Mouse (Mus musculus): ENCODE results near the gene Mtln. TPM values are rescaled to one million over a fixed set of nuclear protein-coding genes. Genes with fewer than 3 reads are reported as not detected.

The Mtln gene
- polyA plus RNA-seq, 1 experiment from 2014 or later = 31.9 TPM

- 84% methylated on average over 5 of the region's 5 CpGs for WGBS
- no peak for ATAC-seq (ENCODE audit: borderline replicate concordance, extremely low read depth, low FRiP score, low TSS enrichment)
- Histone ChIP-seq H3K9me3 (no peaks in the 10 kb centered on the region), H3K9ac (no peak overlapping the region), H3K4me2 (no peak overlapping the region), H3K27me3 (no peaks in the 10 kb centered on the region), H3K4me3 (no peak overlapping the region), H3K27ac (no peak overlapping the region), H3K36me3 (peaks cover 18% of the 10 kb centered on the region), H3K4me1 (no peaks in the 10 kb centered on the region)
Measured at GRCm38 (mm10) chr2:127778451-127778850, 13.8 kb downstream of the Mtln start.

GRCm38 (mm10) chr2:127775013-127775412 lies 17.3 kb downstream of the Mtln start:
- H3K9ac ChIP-seq = no peak overlapping the region
- H3K27ac ChIP-seq = no peak overlapping the region
- H3K27me3 ChIP-seq = no peaks in the 10 kb centered on the region
- no peak overlapping the region for H3K4me3 ChIP-seq
- H3K4me1 ChIP-seq = no peaks in the 10 kb centered on the region
- ATAC-seq (ENCODE audit: borderline replicate concordance, extremely low read depth, low FRiP score, low TSS enrichment) = no peak
- no peaks in the 10 kb centered on the region for H3K9me3 ChIP-seq
- H3K4me2 ChIP-seq = no peak overlapping the region
- H3K36me3 ChIP-seq = peaks cover 24% of the 10 kb centered on the region
- WGBS = 79% methylated on average over 3 of the region's 3 CpGs

GRCm38 (mm10) chr2:127774578-127774941 lies 17.7 kb downstream of the Mtln start:
- H3K36me3 ChIP-seq = peaks cover 24% of the 10 kb centered on the region
- no peak overlapping the region for H3K4me3 ChIP-seq
- H3K9ac ChIP-seq = no peak overlapping the region
- H3K27me3 ChIP-seq = no peaks in the 10 kb centered on the region
- H3K27ac ChIP-seq = no peak overlapping the region
- ATAC-seq (ENCODE audit: borderline replicate concordance, extremely low read depth, low FRiP score, low TSS enrichment) = no peak
- no peaks in the 10 kb centered on the region for H3K9me3 ChIP-seq
- no peak overlapping the region for H3K4me2 ChIP-seq
- 6% methylated on average over 1 of the region's 1 CpGs for WGBS
- no peaks in the 10 kb centered on the region for H3K4me1 ChIP-seq

- Histone ChIP-seq H3K9me3 (no peaks in the 10 kb centered on the region), H3K27ac (no peak overlapping the region), H3K4me2 (no peak overlapping the region), H3K27me3 (no peaks in the 10 kb centered on the region), H3K4me3 (no peak overlapping the region), H3K9ac (no peak overlapping the region), H3K36me3 (peaks cover 24% of the 10 kb centered on the region), H3K4me1 (no peaks in the 10 kb centered on the region)
- no peak for ATAC-seq (ENCODE audit: borderline replicate concordance, extremely low read depth, low FRiP score, low TSS enrichment)
- 61% methylated on average over 15 of the region's 15 CpGs for WGBS
Measured at GRCm38 (mm10) chr2:127773938-127774577, 18.2 kb downstream of the Mtln start.

- Histone ChIP-seq H3K9me3 (no peaks in the 10 kb centered on the region), H3K36me3 (peaks cover 18% of the 10 kb centered on the region; the same call in 1 of the 2 replicates), H3K27ac (no peak overlapping the region), H3K9ac (no peak overlapping the region), H3K4me1 (no peaks in the 10 kb centered on the region), H3K4me2 (no peak overlapping the region), H3K27me3 (no peaks in the 10 kb centered on the region), H3K4me3 (no peak overlapping the region)
- no peak for ATAC-seq (ENCODE audit: borderline replicate concordance, extremely low read depth, low FRiP score, low TSS enrichment)
- WGBS = 84% methylated on average over 5 of the region's 5 CpGs
Measured at GRCm38 (mm10) chr2:127761587-127761986, 30.7 kb downstream of the Mtln start.

- Histone ChIP-seq H3K4me1 (no peaks in the 10 kb centered on the region), H3K4me2 (no peak overlapping the region), H3K36me3 (peaks cover 18% of the 10 kb centered on the region; the same call in 1 of the 2 replicates), H3K9me3 (no peaks in the 10 kb centered on the region), H3K27ac (no peak overlapping the region), H3K9ac (no peak overlapping the region), H3K27me3 (no peaks in the 10 kb centered on the region), H3K4me3 (no peak overlapping the region)
- ATAC-seq (ENCODE audit: borderline replicate concordance, extremely low read depth, low FRiP score, low TSS enrichment) = no peak; the same call in 1 of the 2 replicates
- 60% methylated on average over 10 of the region's 10 CpGs for WGBS
Measured at GRCm38 (mm10) chr2:127760429-127761000, 31.8 kb downstream of the Mtln start.

GRCm38 (mm10) chr2:127760014-127760413 lies 32.3 kb downstream of the Mtln start:
- Histone ChIP-seq H3K27me3 (no peaks in the 10 kb centered on the region), H3K9me3 (no peaks in the 10 kb centered on the region), H3K27ac (no peak overlapping the region), H3K4me2 (no peak overlapping the region), H3K4me3 (no peak overlapping the region), H3K4me1 (no peaks in the 10 kb centered on the region), H3K36me3 (peaks cover 13% of the 10 kb centered on the region; the same call in 1 of the 2 replicates), H3K9ac (no peak overlapping the region)
- no peak for ATAC-seq (ENCODE audit: borderline replicate concordance, extremely low read depth, low FRiP score, low TSS enrichment)
- WGBS = 87% methylated on average over 6 of the region's 6 CpGs

GRCm38 (mm10) chr2:127759157-127759880 lies 33.0 kb downstream of the Mtln start:
- no peak overlapping the region for H3K9ac ChIP-seq
- H3K9me3 ChIP-seq = no peaks in the 10 kb centered on the region
- WGBS = 59% methylated on average over 5 of the region's 5 CpGs
- H3K4me1 ChIP-seq = no peaks in the 10 kb centered on the region
- no peak overlapping the region for H3K4me3 ChIP-seq
- 0 out of 2 replicates have a peak, but pooled peaks cover 10% of the 10 kb centered on the region for H3K36me3 ChIP-seq
- no peaks in the 10 kb centered on the region for H3K27me3 ChIP-seq
- no peak overlapping the region for H3K27ac ChIP-seq
- no peak for ATAC-seq (ENCODE audit: borderline replicate concordance, extremely low read depth, low FRiP score, low TSS enrichment)
- no peak overlapping the region for H3K4me2 ChIP-seq

GRCm38 (mm10) chr2:127757171-127757570 lies 35.1 kb downstream of the Mtln start:
- no peak for ATAC-seq (ENCODE audit: borderline replicate concordance, extremely low read depth, low FRiP score, low TSS enrichment)
- Histone ChIP-seq H3K4me2 (no peak overlapping the region), H3K9ac (no peak overlapping the region), H3K9me3 (no peaks in the 10 kb centered on the region), H3K4me1 (no peaks in the 10 kb centered on the region), H3K27ac (no peak overlapping the region), H3K27me3 (no peaks in the 10 kb centered on the region), H3K36me3 (0 out of 2 replicates have a peak, but pooled peaks cover 4% of the 10 kb centered on the region), H3K4me3 (no peak overlapping the region)
- 31% methylated on average over 8 of the region's 8 CpGs for WGBS

- Histone ChIP-seq H3K27me3 (no peaks in the 10 kb centered on the region), H3K4me1 (no peaks in the 10 kb centered on the region), H3K9ac (no peak overlapping the region), H3K9me3 (no peaks in the 10 kb centered on the region), H3K27ac (no peak overlapping the region), H3K4me3 (no peak overlapping the region), H3K4me2 (no peak overlapping the region), H3K36me3 (no peaks in the 10 kb centered on the region)
- no peak for ATAC-seq (ENCODE audit: borderline replicate concordance, extremely low read depth, low FRiP score, low TSS enrichment)
- WGBS = 92% methylated on average over 4 of the region's 4 CpGs
Measured at GRCm38 (mm10) chr2:127754113-127754512, 38.2 kb downstream of the Mtln start.

GRCm38 (mm10) chr2:127751849-127752610 lies 40.3 kb downstream of the Mtln start:
- 65% methylated on average over 11 of the region's 11 CpGs for WGBS

More at GRCm38 (mm10) chr2:127751849-127752610, 40.3 kb downstream of the Mtln start:
- no peak for ATAC-seq (ENCODE audit: borderline replicate concordance, extremely low read depth, low FRiP score, low TSS enrichment)
- Histone ChIP-seq H3K36me3 (no peaks in the 10 kb centered on the region), H3K9me3 (no peaks in the 10 kb centered on the region), H3K27ac (no peak overlapping the region), H3K27me3 (no peaks in the 10 kb centered on the region), H3K4me2 (no peak overlapping the region), H3K4me3 (no peak overlapping the region), H3K4me1 (no peaks in the 10 kb centered on the region), H3K9ac (no peak overlapping the region)
